Mouse (Mus musculus): Measurements from ENCODE around the gene Pik3ap1. TPM values are rescaled to one million over a fixed set of nuclear protein-coding genes. Genes with fewer than 3 reads are reported as not detected.

Gene Pik3ap1
- polyA plus RNA-seq, 1 experiment from 2014 or later: 2.0 TPM

GRCm38 (mm10) chr19:41375096-41375495 is 9.8 kb downstream of the Pik3ap1 start:
- H3K4me2 ChIP-seq (ENCODE audit: low read length): no peak overlapping the region
- no peak overlapping the region for H3K9ac ChIP-seq (ENCODE audit: low read depth, low read length)
- H3K9me3 ChIP-seq (replicated peaks; ENCODE audit: control insufficient read depth, low read length, poor library complexity, severe bottlenecking): no peaks in the 10 kb centered on the region
- WGBS: 82% methylated on average over 1 of the region's 1 CpGs
- no peak overlapping the region for H3K27ac ChIP-seq (ENCODE audit: low read length)
- H3K4me1 ChIP-seq (ENCODE audit: control insufficient read depth, insufficient read depth, low read length): no peaks in the 10 kb centered on the region
- no peak overlapping the region for H3K4me3 ChIP-seq (ENCODE audit: low read depth, low read length)
- H3K27me3 ChIP-seq (ENCODE audit: control insufficient read depth, insufficient read depth, low read depth, low read length): no peaks in the 10 kb centered on the region
- no peaks in the 10 kb centered on the region for H3K36me3 ChIP-seq (ENCODE audit: control insufficient read depth, insufficient read depth, low read length)
- no peak for ATAC-seq

GRCm38 (mm10) chr19:41374658-41375057 is 10.2 kb downstream of the Pik3ap1 start:
- H3K9me3 ChIP-seq (replicated peaks; ENCODE audit: control insufficient read depth, low read length, poor library complexity, severe bottlenecking): no peaks in the 10 kb centered on the region
- no peak overlapping the region for H3K4me3 ChIP-seq (ENCODE audit: low read depth, low read length)
- no peaks in the 10 kb centered on the region for H3K27me3 ChIP-seq (ENCODE audit: control insufficient read depth, insufficient read depth, low read depth, low read length)
- WGBS: 94% methylated on average over 5 of the region's 5 CpGs
- H3K36me3 ChIP-seq (ENCODE audit: control insufficient read depth, insufficient read depth, low read length): no peaks in the 10 kb centered on the region
- no peak overlapping the region for H3K9ac ChIP-seq (ENCODE audit: low read depth, low read length)
- no peak overlapping the region for H3K27ac ChIP-seq (ENCODE audit: low read length)
- ATAC-seq: no peak
- no peaks in the 10 kb centered on the region for H3K4me1 ChIP-seq (ENCODE audit: control insufficient read depth, insufficient read depth, low read length)
- H3K4me2 ChIP-seq (ENCODE audit: low read length): no peak overlapping the region

GRCm38 (mm10) chr19:41372322-41372721 is 12.6 kb downstream of the Pik3ap1 start:
- ATAC-seq: no peak
- no peak overlapping the region for H3K4me3 ChIP-seq (ENCODE audit: low read depth, low read length)
- no peaks in the 10 kb centered on the region for H3K9me3 ChIP-seq (replicated peaks; ENCODE audit: control insufficient read depth, low read length, poor library complexity, severe bottlenecking)
- no peak overlapping the region for H3K9ac ChIP-seq (ENCODE audit: low read depth, low read length)
- H3K4me2 ChIP-seq (ENCODE audit: low read length): no peak overlapping the region
- no peaks in the 10 kb centered on the region for H3K27me3 ChIP-seq (ENCODE audit: control insufficient read depth, insufficient read depth, low read depth, low read length)
- H3K27ac ChIP-seq (ENCODE audit: low read length): no peak overlapping the region
- H3K36me3 ChIP-seq (ENCODE audit: control insufficient read depth, insufficient read depth, low read length): no peaks in the 10 kb centered on the region
- 95% methylated on average over 4 of the region's 4 CpGs for WGBS
- H3K4me1 ChIP-seq (ENCODE audit: control insufficient read depth, insufficient read depth, low read length): no peaks in the 10 kb centered on the region

GRCm38 (mm10) chr19:41371373-41371772 is 13.5 kb downstream of the Pik3ap1 start:
- Histone ChIP-seq H3K9me3 (replicated peaks; ENCODE audit: control insufficient read depth, low read length, poor library complexity, severe bottlenecking) (no peaks in the 10 kb centered on the region), H3K36me3 (ENCODE audit: control insufficient read depth, insufficient read depth, low read length) (no peaks in the 10 kb centered on the region), H3K27me3 (ENCODE audit: control insufficient read depth, insufficient read depth, low read depth, low read length) (no peaks in the 10 kb centered on the region), H3K4me3 (ENCODE audit: low read depth, low read length) (no peak overlapping the region), H3K9ac (ENCODE audit: low read depth, low read length) (no peak overlapping the region), H3K4me2 (ENCODE audit: low read length) (no peak overlapping the region), H3K4me1 (ENCODE audit: control insufficient read depth, insufficient read depth, low read length) (no peaks in the 10 kb centered on the region), H3K27ac (ENCODE audit: low read length) (no peak overlapping the region)
- no peak for ATAC-seq
- 91% methylated on average over 4 of the region's 4 CpGs for WGBS

- Histone ChIP-seq H3K27me3 (ENCODE audit: control insufficient read depth, insufficient read depth, low read depth, low read length) (no peaks in the 10 kb centered on the region), H3K9ac (ENCODE audit: low read depth, low read length) (no peak overlapping the region), H3K9me3 (replicated peaks; ENCODE audit: control insufficient read depth, low read length, poor library complexity, severe bottlenecking) (no peaks in the 10 kb centered on the region), H3K4me2 (ENCODE audit: low read length) (no peak overlapping the region), H3K4me3 (ENCODE audit: low read depth, low read length) (no peak overlapping the region), H3K4me1 (ENCODE audit: control insufficient read depth, insufficient read depth, low read length) (no peaks in the 10 kb centered on the region), H3K27ac (ENCODE audit: low read length) (no peak overlapping the region), H3K36me3 (ENCODE audit: control insufficient read depth, insufficient read depth, low read length) (no peaks in the 10 kb centered on the region)
- WGBS: 86% methylated on average over 11 of the region's 11 CpGs
- no peak for ATAC-seq
Measured at GRCm38 (mm10) chr19:41369557-41370460, 15.1 kb downstream of the Pik3ap1 start.

- Histone ChIP-seq H3K9me3 (replicated peaks; ENCODE audit: control insufficient read depth, low read length, poor library complexity, severe bottlenecking) (no peaks in the 10 kb centered on the region), H3K27me3 (ENCODE audit: control insufficient read depth, insufficient read depth, low read depth, low read length) (no peaks in the 10 kb centered on the region), H3K27ac (ENCODE audit: low read length) (no peak overlapping the region), H3K4me1 (ENCODE audit: control insufficient read depth, insufficient read depth, low read length) (no peaks in the 10 kb centered on the region), H3K4me2 (ENCODE audit: low read length) (no peak overlapping the region), H3K9ac (ENCODE audit: low read depth, low read length) (no peak overlapping the region), H3K36me3 (ENCODE audit: control insufficient read depth, insufficient read depth, low read length) (no peaks in the 10 kb centered on the region), H3K4me3 (ENCODE audit: low read depth, low read length) (no peak overlapping the region)
- 91% methylated on average over 9 of the region's 9 CpGs for WGBS
- ATAC-seq: no peak
Measured at GRCm38 (mm10) chr19:41366854-41367517, 17.9 kb downstream of the Pik3ap1 start.

- no peak overlapping the region for H3K9ac ChIP-seq (ENCODE audit: low read depth, low read length)
- H3K27ac ChIP-seq (ENCODE audit: low read length): no peak overlapping the region
- no peaks in the 10 kb centered on the region for H3K9me3 ChIP-seq (replicated peaks; ENCODE audit: control insufficient read depth, low read length, poor library complexity, severe bottlenecking)
- no peaks in the 10 kb centered on the region for H3K27me3 ChIP-seq (ENCODE audit: control insufficient read depth, insufficient read depth, low read depth, low read length)
- H3K4me1 ChIP-seq (ENCODE audit: control insufficient read depth, insufficient read depth, low read length): no peaks in the 10 kb centered on the region
- H3K4me2 ChIP-seq (ENCODE audit: low read length): no peak overlapping the region
- WGBS: 89% methylated on average over 16 of the region's 16 CpGs
- no peak for ATAC-seq
- no peaks in the 10 kb centered on the region for H3K36me3 ChIP-seq (ENCODE audit: control insufficient read depth, insufficient read depth, low read length)
- H3K4me3 ChIP-seq (ENCODE audit: low read depth, low read length): no peak overlapping the region
Measured at GRCm38 (mm10) chr19:41366192-41366853, 18.6 kb downstream of the Pik3ap1 start.

GRCm38 (mm10) chr19:41365570-41365969 is 19.3 kb downstream of the Pik3ap1 start:
- Histone ChIP-seq H3K9me3 (replicated peaks; ENCODE audit: control insufficient read depth, low read length, poor library complexity, severe bottlenecking) (no peaks in the 10 kb centered on the region), H3K27me3 (ENCODE audit: control insufficient read depth, insufficient read depth, low read depth, low read length) (no peaks in the 10 kb centered on the region), H3K36me3 (ENCODE audit: control insufficient read depth, insufficient read depth, low read length) (no peaks in the 10 kb centered on the region), H3K4me1 (ENCODE audit: control insufficient read depth, insufficient read depth, low read length) (no peaks in the 10 kb centered on the region), H3K27ac (ENCODE audit: low read length) (no peak overlapping the region), H3K9ac (ENCODE audit: low read depth, low read length) (no peak overlapping the region), H3K4me2 (ENCODE audit: low read length) (no peak overlapping the region), H3K4me3 (ENCODE audit: low read depth, low read length) (no peak overlapping the region)
- WGBS: 89% methylated on average over 5 of the region's 5 CpGs
- ATAC-seq: no peak

GRCm38 (mm10) chr19:41364509-41364908 is 20.4 kb downstream of the Pik3ap1 start:
- WGBS: 79% methylated on average over 3 of the region's 3 CpGs
- no peaks in the 10 kb centered on the region for H3K4me1 ChIP-seq (ENCODE audit: control insufficient read depth, insufficient read depth, low read length)
- no peak overlapping the region for H3K27ac ChIP-seq (ENCODE audit: low read length)
- H3K4me3 ChIP-seq (ENCODE audit: low read depth, low read length): no peak overlapping the region
- H3K9ac ChIP-seq (ENCODE audit: low read depth, low read length): no peak overlapping the region
- no peaks in the 10 kb centered on the region for H3K9me3 ChIP-seq (replicated peaks; ENCODE audit: control insufficient read depth, low read length, poor library complexity, severe bottlenecking)
- no peak overlapping the region for H3K4me2 ChIP-seq (ENCODE audit: low read length)
- ATAC-seq: no peak
- H3K27me3 ChIP-seq (ENCODE audit: control insufficient read depth, insufficient read depth, low read depth, low read length): no peaks in the 10 kb centered on the region
- H3K36me3 ChIP-seq (ENCODE audit: control insufficient read depth, insufficient read depth, low read length): no peaks in the 10 kb centered on the region
